Mouse (Mus musculus): ENCODE data around the gene Kctd17. TPM values are rescaled to one million over a fixed set of nuclear protein-coding genes. Genes with fewer than 3 reads are reported as not detected.
A peak's percentile ranks its signal among the peaks of the same experiment; 100 is the strongest.

The Kctd17 gene
- polyA plus RNA-seq (2014; fragmentation: Nextera tagmentation; extraction: Ambion mirVana), result 120 and 154 TPM in 2 replicates

- 2% methylated on average over 52 of the region's 52 CpGs for WGBS
- Histone ChIP-seq H3K9me3 (ENCODE audit: control insufficient read depth, low read length) (no peaks in the 10 kb centered on the region), H3K4me2 (ENCODE audit: low read length) (peak within 1 kb of the TSS; percentile 89), H3K4me1 (ENCODE audit: control insufficient read depth, insufficient read depth, low read length) (peaks cover 14% of the 10 kb centered on the region), H3K36me3 (ENCODE audit: control insufficient read depth, insufficient read depth, low read length) (peaks cover 31% of the 10 kb centered on the region), H3K27me3 (ENCODE audit: control insufficient read depth, insufficient read depth, low read length) (no peaks in the 10 kb centered on the region), H3K27ac (replicated peaks; ENCODE audit: low read depth, low read length) (peak within 1 kb of the TSS; percentile 76), H3K9ac (replicated peaks; ENCODE audit: low read length) (peak within 1 kb of the TSS; percentile 92), H3K4me3 (replicated peaks; ENCODE audit: low read depth, low read length) (peak within 1 kb of the TSS; percentile 84)
- ATAC-seq (ENCODE audit: low FRiP score, low TSS enrichment), result peak; percentile 81
- peak; percentile 90 for DNase-seq
Observed at GRCm38 (mm10) chr15:78428391-78429138, at the start of gene Kctd17. TSS of gene Kctd17 (plus strand) at chr15:78428564.

- Histone ChIP-seq H3K36me3 (ENCODE audit: control insufficient read depth, insufficient read depth, low read length) (no peaks in the 10 kb centered on the region), H3K9ac (replicated peaks; ENCODE audit: low read length) (no peak overlapping the region), H3K4me3 (replicated peaks; ENCODE audit: low read depth, low read length) (no peak overlapping the region), H3K4me1 (ENCODE audit: control insufficient read depth, insufficient read depth, low read length) (no peaks in the 10 kb centered on the region), H3K4me2 (ENCODE audit: low read length) (no peak overlapping the region), H3K27me3 (ENCODE audit: control insufficient read depth, insufficient read depth, low read length) (no peaks in the 10 kb centered on the region), H3K27ac (replicated peaks; ENCODE audit: low read depth, low read length) (no peak overlapping the region), H3K9me3 (ENCODE audit: control insufficient read depth, low read length) (no peaks in the 10 kb centered on the region)
- DNase-seq, result no peak
- WGBS, result 85% methylated on average over 2 of the region's 2 CpGs
- ATAC-seq (ENCODE audit: low FRiP score, low TSS enrichment), result no peak
Observed at GRCm38 (mm10) chr15:78380208-78380607, 48.2 kb upstream of the Kctd17 start.

GRCm38 (mm10) chr15:78380741-78381140 is 47.6 kb upstream of the Kctd17 start:
- Histone ChIP-seq H3K36me3 (ENCODE audit: control insufficient read depth, insufficient read depth, low read length) (no peaks in the 10 kb centered on the region), H3K4me3 (replicated peaks; ENCODE audit: low read depth, low read length) (no peak overlapping the region), H3K9ac (replicated peaks; ENCODE audit: low read length) (no peak overlapping the region), H3K9me3 (ENCODE audit: control insufficient read depth, low read length) (no peaks in the 10 kb centered on the region), H3K27me3 (ENCODE audit: control insufficient read depth, insufficient read depth, low read length) (no peaks in the 10 kb centered on the region), H3K27ac (replicated peaks; ENCODE audit: low read depth, low read length) (no peak overlapping the region), H3K4me1 (ENCODE audit: control insufficient read depth, insufficient read depth, low read length) (no peaks in the 10 kb centered on the region), H3K4me2 (ENCODE audit: low read length) (no peak overlapping the region)
- ATAC-seq (ENCODE audit: low FRiP score, low TSS enrichment), result no peak
- no peak for DNase-seq
- WGBS, result 48% methylated on average over 4 of the region's 4 CpGs

GRCm38 (mm10) chr15:78382115-78382514 is 46.2 kb upstream of the Kctd17 start:
- 58% methylated on average over 4 of the region's 4 CpGs for WGBS
- no peak overlapping the region for H3K4me3 ChIP-seq (replicated peaks; ENCODE audit: low read depth, low read length)

GRCm38 (mm10) chr15:78383450-78384219 is 44.7 kb upstream of the Kctd17 start:
- WGBS, result 77% methylated on average over 11 of the region's 11 CpGs
- Histone ChIP-seq H3K9ac (replicated peaks; ENCODE audit: low read length) (no peak overlapping the region), H3K4me3 (replicated peaks; ENCODE audit: low read depth, low read length) (no peak overlapping the region), H3K4me1 (ENCODE audit: control insufficient read depth, insufficient read depth, low read length) (no peaks in the 10 kb centered on the region), H3K27me3 (ENCODE audit: control insufficient read depth, insufficient read depth, low read length) (no peaks in the 10 kb centered on the region), H3K27ac (replicated peaks; ENCODE audit: low read depth, low read length) (0 out of 2 replicates have a peak overlapping the region, but pooled peaks have one; percentile 4), H3K9me3 (ENCODE audit: control insufficient read depth, low read length) (no peaks in the 10 kb centered on the region), H3K4me2 (ENCODE audit: low read length) (no peak overlapping the region), H3K36me3 (ENCODE audit: control insufficient read depth, insufficient read depth, low read length) (no peaks in the 10 kb centered on the region)
- ATAC-seq (ENCODE audit: low FRiP score, low TSS enrichment), result no peak
- DNase-seq, result peak; percentile 46

More at GRCm38 (mm10) chr15:78382115-78382514, 46.2 kb upstream of the Kctd17 start:
- Histone ChIP-seq H3K27ac (replicated peaks; ENCODE audit: low read depth, low read length) (no peak overlapping the region), H3K36me3 (ENCODE audit: control insufficient read depth, insufficient read depth, low read length) (no peaks in the 10 kb centered on the region), H3K9ac (replicated peaks; ENCODE audit: low read length) (no peak overlapping the region), H3K4me1 (ENCODE audit: control insufficient read depth, insufficient read depth, low read length) (no peaks in the 10 kb centered on the region), H3K9me3 (ENCODE audit: control insufficient read depth, low read length) (no peaks in the 10 kb centered on the region), H3K4me2 (ENCODE audit: low read length) (no peak overlapping the region), H3K27me3 (ENCODE audit: control insufficient read depth, insufficient read depth, low read length) (no peaks in the 10 kb centered on the region)
- DNase-seq (no peak), ATAC-seq (ENCODE audit: low FRiP score, low TSS enrichment) (no peak)

- H3K27ac ChIP-seq (replicated peaks; ENCODE audit: low read depth, low read length), result peak overlapping the region; percentile 4; the same call in 1 of the 2 replicates
- 63% methylated on average over 7 of the region's 7 CpGs for WGBS
- ATAC-seq (ENCODE audit: low FRiP score, low TSS enrichment), result no peak
Observed at GRCm38 (mm10) chr15:78384220-78385116, 43.9 kb upstream of the Kctd17 start.

GRCm38 (mm10) chr15:78385564-78385963 is 42.8 kb upstream of the Kctd17 start:
- no peak overlapping the region for H3K4me2 ChIP-seq (ENCODE audit: low read length)
- ATAC-seq (ENCODE audit: low FRiP score, low TSS enrichment), result no peak
- no peaks in the 10 kb centered on the region for H3K4me1 ChIP-seq (ENCODE audit: control insufficient read depth, insufficient read depth, low read length)

More at GRCm38 (mm10) chr15:78384220-78385116, 43.9 kb upstream of the Kctd17 start:
- Histone ChIP-seq H3K36me3 (ENCODE audit: control insufficient read depth, insufficient read depth, low read length) (no peaks in the 10 kb centered on the region), H3K4me1 (ENCODE audit: control insufficient read depth, insufficient read depth, low read length) (no peaks in the 10 kb centered on the region), H3K4me2 (ENCODE audit: low read length) (no peak overlapping the region), H3K27me3 (ENCODE audit: control insufficient read depth, insufficient read depth, low read length) (no peaks in the 10 kb centered on the region), H3K9me3 (ENCODE audit: control insufficient read depth, low read length) (no peaks in the 10 kb centered on the region), H3K9ac (replicated peaks; ENCODE audit: low read length) (no peak overlapping the region), H3K4me3 (replicated peaks; ENCODE audit: low read depth, low read length) (no peak overlapping the region)
- peak; percentile 48 for DNase-seq

GRCm38 (mm10) chr15:78390855-78391254 is 37.5 kb upstream of the Kctd17 start:
- H3K4me3 ChIP-seq (replicated peaks; ENCODE audit: low read depth, low read length), result no peak overlapping the region
- DNase-seq, result no peak
- no peak overlapping the region for H3K4me2 ChIP-seq (ENCODE audit: low read length)
- no peak overlapping the region for H3K27ac ChIP-seq (replicated peaks; ENCODE audit: low read depth, low read length)
- no peaks in the 10 kb centered on the region for H3K9me3 ChIP-seq (ENCODE audit: control insufficient read depth, low read length)
- no peaks in the 10 kb centered on the region for H3K36me3 ChIP-seq (ENCODE audit: control insufficient read depth, insufficient read depth, low read length)
- no peak overlapping the region for H3K9ac ChIP-seq (replicated peaks; ENCODE audit: low read length)
- ATAC-seq (ENCODE audit: low FRiP score, low TSS enrichment), result no peak
- H3K27me3 ChIP-seq (ENCODE audit: control insufficient read depth, insufficient read depth, low read length), result no peaks in the 10 kb centered on the region
- no peaks in the 10 kb centered on the region for H3K4me1 ChIP-seq (ENCODE audit: control insufficient read depth, insufficient read depth, low read length)
- WGBS, result 85% methylated on average over 3 of the region's 3 CpGs

More at GRCm38 (mm10) chr15:78385564-78385963, 42.8 kb upstream of the Kctd17 start:
- Histone ChIP-seq H3K4me3 (replicated peaks; ENCODE audit: low read depth, low read length) (no peak overlapping the region), H3K9ac (replicated peaks; ENCODE audit: low read length) (no peak overlapping the region), H3K27ac (replicated peaks; ENCODE audit: low read depth, low read length) (no peak overlapping the region), H3K9me3 (ENCODE audit: control insufficient read depth, low read length) (no peaks in the 10 kb centered on the region), H3K36me3 (ENCODE audit: control insufficient read depth, insufficient read depth, low read length) (no peaks in the 10 kb centered on the region), H3K27me3 (ENCODE audit: control insufficient read depth, insufficient read depth, low read length) (no peaks in the 10 kb centered on the region)
- DNase-seq, result no peak
- 94% methylated on average over 1 of the region's 1 CpGs for WGBS
